Mouse (Mus musculus) midbrain, embryonic 11.5 days (tissue): ENCODE data around the gene Tmem229a. TPM values are rescaled to one million over a fixed set of nuclear protein-coding genes. Genes with fewer than 3 reads are reported as not detected.

Experiments used
- ATAC-seq: fragments of 200-750 bp; cut with Nextera tagmentation; 2 replicates; pipeline ENCODE4 v1.8.0; 2017; ENCODE audit warnings: moderate TSS enrichment, moderate library complexity; ENCODE audit not compliant: low FRiP score
- DNase-seq: peaks from one replicate; pipeline ENCODE4 v3.0.0; 2015; ENCODE audit warnings: low spot score; ENCODE audit errors: missing footprints
- H3K27ac ChIP-seq: fragments of 300-500 bp; sonication (generic); 2 replicates; pipeline ENCODE4 v1.5.1; 2014; ENCODE audit warnings: low read depth, low read length
- H3K27me3 ChIP-seq: fragments of 300-500 bp; sonication (generic); 2 replicates; pipeline ENCODE4 v1.6.1; 2014; ENCODE audit warnings: mild to moderate bottlenecking, low read length, moderate library complexity, mixed read lengths; ENCODE audit not compliant: control insufficient read depth, insufficient read depth
- H3K36me3 ChIP-seq: fragments of 300-500 bp; sonication (generic); 2 replicates; pipeline ENCODE4 v1.6.1; 2014; ENCODE audit warnings: mild to moderate bottlenecking, low read length, moderate library complexity, mixed read lengths; ENCODE audit not compliant: control insufficient read depth, insufficient read depth
- H3K4me1 ChIP-seq: fragments of 300-500 bp; sonication (generic); 2 replicates; pipeline ENCODE4 v1.6.1; 2014; ENCODE audit warnings: low read length; ENCODE audit not compliant: control insufficient read depth, insufficient read depth
- H3K4me2 ChIP-seq: fragments of 300-500 bp; sonication (generic); 2 replicates; pipeline ENCODE4 v1.6.1; 2014; ENCODE audit warnings: mild to moderate bottlenecking, moderate library complexity
- H3K4me3 ChIP-seq: fragments of 300-500 bp; sonication (generic); 2 replicates; pipeline ENCODE4 v1.5.1; 2014; ENCODE audit warnings: low read depth, low read length
- H3K9ac ChIP-seq: fragments of 300-500 bp; sonication (generic); 2 replicates; pipeline ENCODE4 v1.6.1; 2014; ENCODE audit warnings: low read length
- H3K9me3 ChIP-seq: fragments of 300-500 bp; sonication (generic); 2 replicates; pipeline ENCODE4 v1.6.1; 2016; ENCODE audit warnings: low read length; ENCODE audit not compliant: control insufficient read depth
- WGBS: fragments of 180-500 bp; shearing (Covaris S2); extraction: QIAGEN DNeasy Blood & Tissue Kit; methylation state at CpG from one replicate; pipeline ENCODE4 v1.1.7; 2014; 5-methylcytosine and 5-hydroxymethylcytosine counted together
- polyA plus RNA-seq: library from polyadenylated mRNA; unstranded; fragments of >200 nt; fragmentation: Nextera tagmentation; extraction: Ambion mirVana; gene quantifications from 2 replicates; pipeline ENCODE4 v1.2.1, GENCODE M21; 2014

Tmem229a gene
- polyA plus RNA-seq, 1 experiment from 2014 or later, result 1.7 TPM

- DNase-seq (no peak), ATAC-seq (no peak)
- no peak overlapping the region for H3K27ac ChIP-seq
- no peaks in the 10 kb centered on the region for H3K27me3 ChIP-seq
- H3K36me3 ChIP-seq, result no peaks in the 10 kb centered on the region
- no peak overlapping the region for H3K4me2 ChIP-seq
- H3K4me1 ChIP-seq, result no peaks in the 10 kb centered on the region
- H3K9ac ChIP-seq, result no peak overlapping the region
- no peak overlapping the region for H3K4me3 ChIP-seq
- H3K9me3 ChIP-seq, result no peaks in the 10 kb centered on the region
- WGBS, result 87% methylated on average over 3 of the region's 3 CpGs
Observed at GRCm38 (mm10) chr6:24905101-24905500, 51.0 kb downstream of the Tmem229a start.

Other genes starting within 250 kb of the Tmem229a start
- gene Hyal6, start 223.1 kb downstream of the Tmem229a start, polyA plus RNA-seq, result not detected in 2 replicates
- gene Hyal4, start 208.0 kb downstream of the Tmem229a start, polyA plus RNA-seq, result not detected in 2 replicates
- gene Spam1, start 165.1 kb downstream of the Tmem229a start, polyA plus RNA-seq, result not detected in 2 replicates
- not detected in 2 replicates for gene Hyal5, start 98.3 kb downstream of the Tmem229a start, polyA plus RNA-seq